Mouse (Mus musculus): ENCODE data around the gene Akain1.

GRCm38 (mm10) chr17:69488826-69489225 lies 49.7 kb downstream of the Akain1 start:
- TF ChIP-seq CTCF (IDR thresholded peaks at IDR 0.05; ENCODE audit: low read depth) (no peak), EP300 (IDR thresholded peaks at IDR 0.05; ENCODE audit: low read depth) (no peak)
